Mouse (Mus musculus): ENCODE data around the gene Minpp1. TPM values are rescaled to one million over a fixed set of nuclear protein-coding genes. Genes with fewer than 3 reads are reported as not detected.

Minpp1 gene
- polyA plus RNA-seq, 1 experiment from 2014 or later: 61.7 TPM

DNA sequence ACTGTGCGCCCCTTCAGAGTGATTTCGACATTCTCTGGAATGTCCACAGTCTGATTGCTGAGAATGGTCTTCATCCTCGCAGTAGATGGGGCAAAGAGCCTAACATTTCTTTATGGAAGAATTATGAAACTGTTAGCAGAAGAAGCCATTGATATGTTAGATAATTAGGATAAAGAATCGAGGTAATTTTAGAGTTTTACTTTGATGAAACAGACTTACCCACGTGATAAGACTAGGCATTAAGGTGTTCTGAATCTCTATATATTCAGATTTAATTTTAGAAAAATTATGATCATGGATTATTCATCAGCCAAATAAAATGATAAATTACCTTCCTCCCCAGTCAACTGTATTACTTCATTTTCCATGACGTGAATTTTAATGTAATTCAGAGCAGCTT, 19.1 kb upstream of the Minpp1 start, which contains the start of gene Rpl9-ps6:
Rpl9-ps6 (minus strand) TSS at position 101 of the 400 bp plus-strand sequence.
- Histone ChIP-seq H3K27ac (replicated peaks; ENCODE audit: low read depth, low read length) (no peak within 1 kb of the TSS), H3K4me1 (ENCODE audit: control insufficient read depth, insufficient read depth, low read length) (no peaks in the 10 kb centered on the region), H3K36me3 (ENCODE audit: control insufficient read depth, insufficient read depth, low read length) (no peaks in the 10 kb centered on the region), H3K9ac (ENCODE audit: low read depth, low read length) (no peak within 1 kb of the TSS), H3K9me3 (ENCODE audit: control insufficient read depth, low read length) (no peaks in the 10 kb centered on the region), H3K4me2 (ENCODE audit: low read depth, low read length) (no peak within 1 kb of the TSS), H3K27me3 (replicated peaks; ENCODE audit: control insufficient read depth, insufficient read depth, low read length) (no peaks in the 10 kb centered on the region), H3K4me3 (ENCODE audit: low read depth, low read length) (no peak within 1 kb of the TSS)
- DNase-seq (ENCODE audit: low spot score): no peak
- 62% methylated on average over 5 of the region's 6 CpGs for WGBS
- ATAC-seq (ENCODE audit: low read depth): no peak

DNA sequence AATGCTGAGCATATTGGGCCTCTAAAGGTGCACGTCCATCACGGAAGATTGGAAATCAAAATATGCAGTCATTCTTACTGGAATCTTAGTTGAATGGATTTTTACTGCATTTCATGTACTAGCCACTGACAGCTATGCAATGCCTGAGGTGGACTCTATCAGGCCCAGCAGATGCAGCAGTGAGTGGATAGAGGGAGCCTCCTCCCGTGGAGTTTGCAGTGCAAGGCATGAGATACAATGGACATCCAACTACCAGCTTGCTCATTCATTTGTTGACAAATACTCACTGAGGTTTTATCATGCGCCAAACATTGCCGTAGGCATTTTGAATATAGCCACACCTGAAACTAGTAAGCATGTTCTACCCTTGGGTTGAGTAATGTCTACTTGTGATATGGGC, 18.2 kb upstream of the Minpp1 start:
- ATAC-seq (ENCODE audit: low read depth): no peak
- H3K9me3 ChIP-seq (ENCODE audit: control insufficient read depth, low read length): no peaks in the 10 kb centered on the region
- no peaks in the 10 kb centered on the region for H3K36me3 ChIP-seq (ENCODE audit: control insufficient read depth, insufficient read depth, low read length)
- H3K27me3 ChIP-seq (replicated peaks; ENCODE audit: control insufficient read depth, insufficient read depth, low read length): no peaks in the 10 kb centered on the region
- no peak overlapping the region for H3K9ac ChIP-seq (ENCODE audit: low read depth, low read length)
- H3K27ac ChIP-seq (replicated peaks; ENCODE audit: low read depth, low read length): no peak overlapping the region
- no peak overlapping the region for H3K4me3 ChIP-seq (ENCODE audit: low read depth, low read length)
- no peaks in the 10 kb centered on the region for H3K4me1 ChIP-seq (ENCODE audit: control insufficient read depth, insufficient read depth, low read length)
- H3K4me2 ChIP-seq (ENCODE audit: low read depth, low read length): no peak overlapping the region
- DNase-seq (ENCODE audit: low spot score): no peak
- WGBS: 87% methylated on average over 5 of the region's 5 CpGs

DNA sequence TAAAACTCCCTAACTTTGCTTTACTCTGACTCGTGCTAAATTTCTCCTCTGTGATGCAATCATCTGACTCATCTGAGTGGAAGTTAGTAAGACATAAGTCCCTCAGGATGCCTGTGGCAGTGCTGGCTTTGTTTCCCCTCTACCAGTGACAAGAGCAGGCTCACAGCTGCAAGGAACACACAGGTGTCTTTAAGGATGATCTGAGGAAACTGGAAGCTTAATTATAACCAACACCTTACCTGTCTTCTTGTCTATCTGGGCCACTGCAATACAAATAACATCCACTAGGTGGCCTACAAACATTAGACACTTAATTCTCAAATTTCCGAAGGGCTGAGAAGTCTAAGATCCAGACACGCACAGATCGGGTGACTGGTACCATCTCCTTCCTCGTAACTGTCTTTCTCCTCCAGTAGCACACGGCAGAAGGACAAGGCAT, 15.5 kb upstream of the Minpp1 start:
- no peaks in the 10 kb centered on the region for H3K27me3 ChIP-seq (replicated peaks; ENCODE audit: control insufficient read depth, insufficient read depth, low read length)
- no peak overlapping the region for H3K27ac ChIP-seq (replicated peaks; ENCODE audit: low read depth, low read length)
- no peak overlapping the region for H3K9ac ChIP-seq (ENCODE audit: low read depth, low read length)
- H3K4me1 ChIP-seq (ENCODE audit: control insufficient read depth, insufficient read depth, low read length): no peaks in the 10 kb centered on the region
- H3K4me3 ChIP-seq (ENCODE audit: low read depth, low read length): no peak overlapping the region
- DNase-seq (ENCODE audit: low spot score) (peak; percentile 60), ATAC-seq (ENCODE audit: low read depth) (no peak)
- no peak overlapping the region for H3K4me2 ChIP-seq (ENCODE audit: low read depth, low read length)
- H3K36me3 ChIP-seq (ENCODE audit: control insufficient read depth, insufficient read depth, low read length): no peaks in the 10 kb centered on the region
- WGBS: 17% methylated on average over 6 of the region's 6 CpGs
- H3K9me3 ChIP-seq (ENCODE audit: control insufficient read depth, low read length): no peaks in the 10 kb centered on the region

GRCm38 (mm10) chr19:32470570-32471263, 14.9 kb upstream of the Minpp1 start:
- Histone ChIP-seq H3K4me2 (ENCODE audit: low read depth, low read length) (no peak overlapping the region), H3K4me1 (ENCODE audit: control insufficient read depth, insufficient read depth, low read length) (no peaks in the 10 kb centered on the region), H3K9ac (ENCODE audit: low read depth, low read length) (no peak overlapping the region), H3K4me3 (ENCODE audit: low read depth, low read length) (no peak overlapping the region), H3K27ac (replicated peaks; ENCODE audit: low read depth, low read length) (no peak overlapping the region), H3K9me3 (ENCODE audit: control insufficient read depth, low read length) (no peaks in the 10 kb centered on the region), H3K27me3 (replicated peaks; ENCODE audit: control insufficient read depth, insufficient read depth, low read length) (no peaks in the 10 kb centered on the region), H3K36me3 (ENCODE audit: control insufficient read depth, insufficient read depth, low read length) (no peaks in the 10 kb centered on the region)
- ATAC-seq (ENCODE audit: low read depth) (no peak), DNase-seq (ENCODE audit: low spot score) (no peak)
- WGBS: 82% methylated on average over 13 of the region's 13 CpGs

- no peak overlapping the region for H3K4me2 ChIP-seq (ENCODE audit: low read depth, low read length)
- H3K9ac ChIP-seq (ENCODE audit: low read depth, low read length): no peak overlapping the region
- WGBS: 71% methylated on average over 12 of the region's 12 CpGs
- no peaks in the 10 kb centered on the region for H3K4me1 ChIP-seq (ENCODE audit: control insufficient read depth, insufficient read depth, low read length)
- H3K4me3 ChIP-seq (ENCODE audit: low read depth, low read length): no peak overlapping the region
- H3K27me3 ChIP-seq (replicated peaks; ENCODE audit: control insufficient read depth, insufficient read depth, low read length): no peaks in the 10 kb centered on the region
- H3K36me3 ChIP-seq (ENCODE audit: control insufficient read depth, insufficient read depth, low read length): no peaks in the 10 kb centered on the region
- H3K9me3 ChIP-seq (ENCODE audit: control insufficient read depth, low read length): no peaks in the 10 kb centered on the region
- no peak for ATAC-seq (ENCODE audit: low read depth)
- DNase-seq (ENCODE audit: low spot score): no peak
- no peak overlapping the region for H3K27ac ChIP-seq (replicated peaks; ENCODE audit: low read depth, low read length)
Measured at GRCm38 (mm10) chr19:32476016-32476711, 9.4 kb upstream of the Minpp1 start.

DNA sequence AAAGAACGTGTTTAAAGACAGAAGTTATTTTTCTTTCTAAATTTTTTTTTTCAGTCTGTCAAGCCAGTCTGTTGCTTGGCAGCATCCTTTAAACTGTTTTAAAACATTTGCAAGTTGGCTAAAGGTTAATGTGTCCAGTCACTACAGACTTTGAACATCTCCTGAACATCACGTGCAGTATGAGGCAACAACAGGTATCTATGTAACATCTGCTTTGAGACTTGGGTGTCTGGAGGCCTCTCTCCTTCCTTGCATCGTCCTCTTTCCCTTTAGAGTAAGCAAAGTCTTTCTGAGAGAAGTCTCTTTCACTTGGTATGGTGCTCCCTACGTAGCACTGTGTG, 8.9 kb upstream of the Minpp1 start:
- no peak for ATAC-seq (ENCODE audit: low read depth)
- Histone ChIP-seq H3K27me3 (replicated peaks; ENCODE audit: control insufficient read depth, insufficient read depth, low read length) (no peaks in the 10 kb centered on the region), H3K9ac (ENCODE audit: low read depth, low read length) (no peak overlapping the region), H3K4me1 (ENCODE audit: control insufficient read depth, insufficient read depth, low read length) (no peaks in the 10 kb centered on the region), H3K27ac (replicated peaks; ENCODE audit: low read depth, low read length) (no peak overlapping the region), H3K9me3 (ENCODE audit: control insufficient read depth, low read length) (no peaks in the 10 kb centered on the region), H3K36me3 (ENCODE audit: control insufficient read depth, insufficient read depth, low read length) (no peaks in the 10 kb centered on the region), H3K4me3 (ENCODE audit: low read depth, low read length) (no peak overlapping the region), H3K4me2 (ENCODE audit: low read depth, low read length) (no peak overlapping the region)
- DNase-seq (ENCODE audit: low spot score): no peak
- 77% methylated on average over 4 of the region's 4 CpGs for WGBS

- peaks cover 6% of the 10 kb centered on the region; the same call in 1 of the 2 replicates for H3K4me1 ChIP-seq (ENCODE audit: control insufficient read depth, insufficient read depth, low read length)
- DNase-seq (ENCODE audit: low spot score) (no peak), ATAC-seq (ENCODE audit: low read depth) (no peak)
- H3K4me2 ChIP-seq (ENCODE audit: low read depth, low read length): no peak overlapping the region
- no peaks in the 10 kb centered on the region for H3K36me3 ChIP-seq (ENCODE audit: control insufficient read depth, insufficient read depth, low read length)
- no peak overlapping the region for H3K27ac ChIP-seq (replicated peaks; ENCODE audit: low read depth, low read length)
- 83% methylated on average over 5 of the region's 5 CpGs for WGBS
- H3K9me3 ChIP-seq (ENCODE audit: control insufficient read depth, low read length): no peaks in the 10 kb centered on the region
- no peaks in the 10 kb centered on the region for H3K27me3 ChIP-seq (replicated peaks; ENCODE audit: control insufficient read depth, insufficient read depth, low read length)
- no peak overlapping the region for H3K9ac ChIP-seq (ENCODE audit: low read depth, low read length)
- H3K4me3 ChIP-seq (ENCODE audit: low read depth, low read length): no peak overlapping the region
Measured at GRCm38 (mm10) chr19:32480255-32480654, 5.3 kb upstream of the Minpp1 start.

DNA sequence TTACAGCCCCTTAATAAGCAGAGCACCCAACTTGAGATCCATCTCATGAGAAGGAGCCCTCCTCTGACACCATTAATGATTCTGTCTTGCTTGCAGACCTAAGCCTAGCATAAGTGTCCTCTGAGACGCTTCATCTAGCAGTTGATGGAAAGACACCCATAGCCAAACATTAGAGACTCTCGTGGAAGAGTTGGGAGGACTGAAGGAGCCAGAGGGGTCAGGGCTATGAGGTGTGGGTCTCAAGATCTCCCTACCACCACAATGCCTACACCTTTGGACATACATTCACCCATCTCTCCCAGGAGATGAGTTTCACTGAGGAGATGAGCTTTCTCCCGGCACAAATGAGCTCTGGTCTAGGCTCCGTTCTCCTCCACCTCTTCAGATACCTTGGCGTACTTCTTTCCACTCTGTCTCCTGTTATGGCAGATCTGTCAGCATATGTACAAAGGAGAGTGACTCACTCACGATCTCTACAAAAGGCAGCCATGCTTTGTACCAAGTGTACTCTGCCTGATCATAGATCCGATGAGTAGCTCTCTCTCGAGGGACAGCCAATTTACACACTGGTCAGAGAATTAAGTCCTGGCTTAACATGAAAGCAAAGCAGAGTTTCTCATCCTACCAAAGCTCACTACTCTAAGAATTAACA, 4.7 kb upstream of the Minpp1 start:
- Histone ChIP-seq H3K9me3 (ENCODE audit: control insufficient read depth, low read length) (no peaks in the 10 kb centered on the region), H3K4me2 (ENCODE audit: low read depth, low read length) (no peak overlapping the region), H3K36me3 (ENCODE audit: control insufficient read depth, insufficient read depth, low read length) (no peaks in the 10 kb centered on the region), H3K27ac (replicated peaks; ENCODE audit: low read depth, low read length) (no peak overlapping the region), H3K9ac (ENCODE audit: low read depth, low read length) (no peak overlapping the region), H3K4me1 (ENCODE audit: control insufficient read depth, insufficient read depth, low read length) (peaks cover 6% of the 10 kb centered on the region; the same call in 1 of the 2 replicates), H3K27me3 (replicated peaks; ENCODE audit: control insufficient read depth, insufficient read depth, low read length) (no peaks in the 10 kb centered on the region), H3K4me3 (ENCODE audit: low read depth, low read length) (no peak overlapping the region)
- no peak for ATAC-seq (ENCODE audit: low read depth)
- 78% methylated on average over 8 of the region's 8 CpGs for WGBS
- no peak for DNase-seq (ENCODE audit: low spot score)
